Mouse (Mus musculus) MEL (cell line): ENCODE results near the gene Gas2. TPM values are rescaled to one million over a fixed set of nuclear protein-coding genes. Genes with fewer than 3 reads are reported as not detected.

Source experiments
- DNase-seq: peaks from one replicate; pipeline ENCODE4 v3.0.0; 2011; ENCODE audit warnings: low read depth, low spot score
- H3K27ac ChIP-seq: 2 replicates; pipeline ENCODE4 v1.5.1; 2012; ENCODE audit warnings: low read depth, mild to moderate bottlenecking, control low read depth, low read length, moderate library complexity; ENCODE audit not compliant: control insufficient read depth
- H3K27me3 ChIP-seq, 2 experiments: fragments of 150-350 bp in 1 of 2; sonication (generic) in 1 of 2; 2 replicates each; pipeline ENCODE4 v1.6.1; 2012; ENCODE audit warnings: low read length in 2 of 2, mild to moderate bottlenecking in 2 of 2, improper control_type of control experiment in 1 of 2, moderate library complexity in 1 of 2; ENCODE audit not compliant: insufficient read depth in 2 of 2, control insufficient read depth in 1 of 2
- H3K36me3 ChIP-seq, 2 experiments: 2 replicates each; pipeline ENCODE4 v1.6.1; 2012 to 2014; ENCODE audit warnings: low read length in 2 of 2, improper control_type of control experiment in 1 of 2, inconsistent platforms in 1 of 2, mild to moderate bottlenecking in 1 of 2; ENCODE audit not compliant: insufficient read depth in 2 of 2, control insufficient read depth in 1 of 2
- H3K4me1 ChIP-seq, 2 experiments: fragments of 150-350 bp in 1 of 2; sonication (generic) in 1 of 2; 2 replicates each; pipeline ENCODE4 v1.6.1; 2012; ENCODE audit warnings: low read length in 2 of 2, improper control_type of control experiment in 1 of 2, mild to moderate bottlenecking in 1 of 2; ENCODE audit not compliant: insufficient read depth in 2 of 2, control insufficient read depth in 1 of 2
- H3K4me3 ChIP-seq, 2 experiments: fragments of 150-350 bp in 1 of 2; sonication (generic) in 1 of 2; 2 replicates each; pipeline ENCODE4 v1.5.1; 2012; ENCODE audit warnings: low read depth in 2 of 2, low read length in 2 of 2, mild to moderate bottlenecking in 2 of 2, moderate library complexity in 2 of 2, control low read depth in 1 of 2, improper control_type of control experiment in 1 of 2; ENCODE audit not compliant: control insufficient read depth in 1 of 2, insufficient read depth in 1 of 2
- H3K79me2 ChIP-seq: 2 replicates; pipeline ENCODE4 v1.6.1; 2012; ENCODE audit warnings: mild to moderate bottlenecking, low read length, moderate library complexity; ENCODE audit not compliant: control insufficient read depth, poor library complexity, insufficient read depth
- H3K9ac ChIP-seq: 2 replicates; pipeline ENCODE4 v1.6.1; 2012; ENCODE audit warnings: low read depth, mild to moderate bottlenecking, control low read depth, low read length, moderate library complexity; ENCODE audit not compliant: control insufficient read depth, poor library complexity, severe bottlenecking
- H3K9me3 ChIP-seq: fragments of 150-350 bp; sonication (generic); replicated peaks from 2 replicates; pipeline ENCODE4 v1.6.1; 2012; ENCODE audit warnings: mild to moderate bottlenecking, low read length, improper control_type of control experiment, moderate library complexity; ENCODE audit not compliant: insufficient read depth
- BHLHE40 ChIP-seq: IDR thresholded peaks from 2 replicates; pipeline ENCODE4 v1.6.1; 2012; ENCODE audit warnings: low read depth, mild to moderate bottlenecking, inconsistent platforms, low read length, improper control_type of control experiment, borderline replicate concordance
- CHD1 ChIP-seq: IDR thresholded peaks from 2 replicates; pipeline ENCODE4 v1.6.1; 2012; ENCODE audit warnings: low read depth, mild to moderate bottlenecking, inconsistent platforms, low read length, improper control_type of control experiment
- CHD2 ChIP-seq: IDR thresholded peaks from 2 replicates; pipeline ENCODE4 v1.6.1; 2011; ENCODE audit warnings: low read length, improper control_type of control experiment
- E2F4 ChIP-seq: IDR thresholded peaks from 2 replicates; pipeline ENCODE4 v1.6.1; 2011; ENCODE audit warnings: low read depth, low read length, improper control_type of control experiment, borderline replicate concordance
- EP300 ChIP-seq, 2 experiments: IDR thresholded peaks; 2 replicates each; pipeline ENCODE4 v1.6.1; 2011; ENCODE audit warnings: improper control_type of control experiment in 2 of 2, low read length in 2 of 2, low read depth in 1 of 2, mild to moderate bottlenecking in 1 of 2
- ETS1 ChIP-seq: IDR thresholded peaks from 2 replicates; pipeline ENCODE4 v1.6.1; 2012; ENCODE audit warnings: low read depth, mild to moderate bottlenecking, inconsistent platforms, low read length, improper control_type of control experiment, moderate library complexity
- GABPA ChIP-seq: IDR thresholded peaks from 2 replicates; pipeline ENCODE4 v1.6.1; 2012; ENCODE audit warnings: low read depth, mild to moderate bottlenecking, inconsistent platforms, low read length, improper control_type of control experiment, moderate library complexity
- HCFC1 ChIP-seq: IDR thresholded peaks from 2 replicates; pipeline ENCODE4 v1.6.1; 2012; ENCODE audit warnings: low read depth, mild to moderate bottlenecking, inconsistent platforms, low read length, improper control_type of control experiment, moderate library complexity
- MAFK ChIP-seq: IDR thresholded peaks from 2 replicates; pipeline ENCODE4 v1.6.1; 2011; ENCODE audit warnings: low read depth, mild to moderate bottlenecking, low read length, improper control_type of control experiment, borderline replicate concordance
- MAX ChIP-seq: IDR thresholded peaks from 2 replicates; pipeline ENCODE4 v1.6.1; 2011; ENCODE audit warnings: low read length, improper control_type of control experiment
- MAZ ChIP-seq: IDR thresholded peaks from 2 replicates; pipeline ENCODE4 v1.6.1; 2012; ENCODE audit warnings: low read depth, mild to moderate bottlenecking, inconsistent platforms, low read length, improper control_type of control experiment
- MXI1 ChIP-seq: IDR thresholded peaks from 2 replicates; pipeline ENCODE4 v1.6.1; 2011; ENCODE audit warnings: mild to moderate bottlenecking, low read depth, low read length, improper control_type of control experiment
- MYB ChIP-seq: IDR thresholded peaks from 2 replicates; pipeline ENCODE4 v1.6.1; 2011; ENCODE audit warnings: mild to moderate bottlenecking, low read depth, low read length, improper control_type of control experiment
- MYC ChIP-seq: IDR thresholded peaks from 2 replicates; pipeline ENCODE4 v1.6.1; 2011; ENCODE audit warnings: low read depth, mild to moderate bottlenecking, low read length, improper control_type of control experiment, moderate library complexity
- NELFE ChIP-seq: IDR thresholded peaks from 2 replicates; pipeline ENCODE4 v1.6.1; 2011; ENCODE audit warnings: low read depth, low read length, improper control_type of control experiment
- NRF1 ChIP-seq: IDR thresholded peaks from 2 replicates; pipeline ENCODE4 v1.6.1; 2014; ENCODE audit warnings: low read depth, mild to moderate bottlenecking, inconsistent platforms, low read length, improper control_type of control experiment, moderate library complexity; ENCODE audit not compliant: poor library complexity, insufficient read depth, severe bottlenecking
- POLR2A ChIP-seq, 2 experiments: IDR thresholded peaks; 2 replicates each; pipeline ENCODE4 v1.6.1; 2011 to 2012; ENCODE audit warnings: low read length in 2 of 2, mild to moderate bottlenecking in 2 of 2, control low read depth in 1 of 2, improper control_type of control experiment in 1 of 2, low read depth in 1 of 2, moderate library complexity in 1 of 2; ENCODE audit not compliant: control insufficient read depth in 1 of 2, insufficient read depth in 1 of 2, poor library complexity in 1 of 2
- POLR2AphosphoS2 ChIP-seq: IDR thresholded peaks from 2 replicates; pipeline ENCODE4 v1.6.1; 2011; ENCODE audit warnings: low read length, improper control_type of control experiment
- POLR2AphosphoS5 ChIP-seq: IDR thresholded peaks from 2 replicates; pipeline ENCODE4 v1.6.1; 2012; ENCODE audit warnings: low read depth, borderline replicate concordance, mild to moderate bottlenecking, inconsistent platforms, low read length, moderate library complexity, mixed read lengths
- RAD21 ChIP-seq: IDR thresholded peaks from 2 replicates; pipeline ENCODE4 v1.6.1; 2011; ENCODE audit warnings: mild to moderate bottlenecking, low read depth, low read length, improper control_type of control experiment
- RCOR1 ChIP-seq: IDR thresholded peaks from 2 replicates; pipeline ENCODE4 v1.6.1; 2012; ENCODE audit warnings: low read depth, mild to moderate bottlenecking, inconsistent platforms, low read length, improper control_type of control experiment
- SIN3A ChIP-seq: IDR thresholded peaks from 2 replicates; pipeline ENCODE4 v1.6.1; 2012; ENCODE audit warnings: low read length, improper control_type of control experiment, inconsistent platforms
- SMC3 ChIP-seq: IDR thresholded peaks from 2 replicates; pipeline ENCODE4 v1.6.1; 2011; ENCODE audit warnings: low read depth, low read length, improper control_type of control experiment
- TAL1 ChIP-seq: IDR thresholded peaks from 2 replicates; pipeline ENCODE4 v1.6.1; 2012; ENCODE audit warnings: mild to moderate bottlenecking, inconsistent platforms, low read length, moderate library complexity, mixed read lengths
- TBP ChIP-seq: IDR thresholded peaks from 2 replicates; pipeline ENCODE4 v1.8.0; 2011; ENCODE audit warnings: low read depth, low read length, improper control_type of control experiment
- TCF12 ChIP-seq: IDR thresholded peaks from 2 replicates; pipeline ENCODE4 v1.6.1; 2014; ENCODE audit warnings: low read depth, mild to moderate bottlenecking, inconsistent platforms, low read length, improper control_type of control experiment, moderate library complexity
- UBTF ChIP-seq: IDR thresholded peaks from 2 replicates; pipeline ENCODE4 v1.6.1; 2012; ENCODE audit warnings: low read depth, mild to moderate bottlenecking, inconsistent platforms, low read length, improper control_type of control experiment, moderate library complexity, borderline replicate concordance; ENCODE audit not compliant: insufficient read depth
- USF2 ChIP-seq, 2 experiments: IDR thresholded peaks; 2 replicates each; pipeline ENCODE4 v1.6.1; 2011 to 2012; ENCODE audit warnings: improper control_type of control experiment in 2 of 2, low read length in 2 of 2, borderline replicate concordance in 1 of 2, inconsistent platforms in 1 of 2, low read depth in 1 of 2, mild to moderate bottlenecking in 1 of 2; ENCODE audit not compliant: insufficient read depth in 1 of 2
- ZNF384 ChIP-seq: IDR thresholded peaks from 2 replicates; pipeline ENCODE4 v1.6.1; 2012; ENCODE audit warnings: low read depth, mild to moderate bottlenecking, inconsistent platforms, low read length, improper control_type of control experiment
- polyA plus RNA-seq, 2 experiments: library from polyadenylated mRNA; stranded (reverse) in 1 of 2; unstranded in 1 of 2; fragments of >175 nt in 1 of 2; fragments of >200 nt in 1 of 2; gene quantifications; 2 replicates each; pipeline versions ENCODE4 v1.2.1 to v1.2.4; 2012; ENCODE audit warnings: low replicate concordance in 2 of 2, low read depth in 1 of 2; ENCODE audit not compliant: insufficient read length in 2 of 2, insufficient read depth in 1 of 2, missing spikeins in 1 of 2
- total RNA-seq: library from RNA; depleted of rRNA; stranded (reverse); fragments of 300-350 nt; gene quantifications from 2 replicates; pipeline ENCODE4 v1.2.3, GENCODE M21; 2012

Gas2 gene
- total and polyA plus RNA-seq, 3 experiments, result 10.8 to 21.2 TPM; not detected in 1

- peak; percentile 90 for DNase-seq
- TF ChIP-seq CHD2 (no peak), ZNF384 (no peak), E2F4 (no peak), POLR2AphosphoS5 (no peak), NRF1 (no peak), RAD21 (no peak), MAZ (no peak), GABPA (no peak), TCF12 (0 out of 2 replicates have a peak, but pooled peaks have one; percentile 29), UBTF (no peak), EP300 (IDR thresholded peaks at IDR 0.05; ENCODE audit: low read depth in 1 of 2, low read length in 2 of 2) (peak; percentile 45 to 59; a peak in 3 of 4 replicates), CHD1 (no peak), HCFC1 (no peak), MXI1 (no peak), TAL1 (no peak), MAX (no peak), USF2 (IDR thresholded peaks at IDR 0.05; ENCODE audit: borderline replicate concordance in 1 of 2, insufficient read depth in 1 of 2, low read depth in 1 of 2, low read length in 2 of 2) (no peak), MYC (no peak), SMC3 (no peak), POLR2AphosphoS2 (no peak), MAFK (no peak), RCOR1 (peak; percentile 57), NELFE (no peak), SIN3A (no peak), MYB (no peak), POLR2A (IDR thresholded peaks at IDR 0.05; ENCODE audit: control insufficient read depth in 1 of 2, insufficient read depth in 1 of 2, low read depth in 1 of 2, low read length in 2 of 2, poor library complexity in 1 of 2) (no peak), BHLHE40 (no peak), TBP (peak; percentile 57; the same call in 1 of the 2 replicates), ETS1 (no peak)
These were observed 125.1 kb downstream of the Gas2 start for GRCm38 (mm10) chr7:51986909-51987308.

More at GRCm38 (mm10) chr7:51986909-51987308, 125.1 kb downstream of the Gas2 start:
- no peak overlapping the region for H3K9ac ChIP-seq
- peaks cover 22 to 38% of the 10 kb centered on the region in 2 experiments for H3K4me1 ChIP-seq
- peak overlapping the region; percentile 54 for H3K27ac ChIP-seq
- H3K27me3 ChIP-seq, result no peaks in the 10 kb centered on the region
- no peak overlapping the region for H3K4me3 ChIP-seq
- H3K36me3 ChIP-seq, result peaks cover 0 to 39% of the 10 kb centered on the region in 2 experiments; a peak in 2 of 4 replicates
- no peaks in the 10 kb centered on the region for H3K79me2 ChIP-seq
- no peaks in the 10 kb centered on the region for H3K9me3 ChIP-seq
